Mouse (Mus musculus): ENCODE data around the gene Eef2kmt. TPM values are rescaled to one million over a fixed set of nuclear protein-coding genes. Genes with fewer than 3 reads are reported as not detected.
"Not testable (repeated sequence)": the region's sequence is repeated elsewhere in the genome, so short reads cannot be mapped to it uniquely, and the experiment has no call there.

Gene Eef2kmt
- polyA plus RNA-seq, 1 experiment from 2014 or later = 35.7 TPM

- Histone ChIP-seq H3K9me3 (ENCODE audit: control insufficient read depth, low read length) (no peaks in the 10 kb centered on the region), H3K4me3 (ENCODE audit: low read length) (peak overlapping the region; percentile 79), H3K27me3 (ENCODE audit: control insufficient read depth, insufficient read depth, low read length) (no peaks in the 10 kb centered on the region), H3K27ac (ENCODE audit: low read depth, low read length) (no peak overlapping the region; the same call in 1 of the 2 replicates), H3K36me3 (ENCODE audit: control insufficient read depth, insufficient read depth, low read length) (0 out of 2 replicates have a peak, but pooled peaks cover 3% of the 10 kb centered on the region), H3K4me2 (replicated peaks; ENCODE audit: low read depth, low read length) (peak overlapping the region; percentile 5), H3K9ac (ENCODE audit: low read depth, low read length) (no peak overlapping the region), H3K4me1 (ENCODE audit: control insufficient read depth, insufficient read depth, low read length) (no peaks in the 10 kb centered on the region)
- ATAC-seq (ENCODE audit: low FRiP score, low TSS enrichment) = peak; percentile 51; the same call in 1 of the 2 replicates
- WGBS = 72% methylated on average over 4 of the region's 4 CpGs
Observed at GRCm38 (mm10) chr16:5232982-5233381, 22.8 kb downstream of the Eef2kmt start.

GRCm38 (mm10) chr16:5228103-5228502 is 27.7 kb downstream of the Eef2kmt start:
- ATAC-seq (ENCODE audit: low FRiP score, low TSS enrichment); H3K4me3 ChIP-seq (ENCODE audit: low read length): not testable (repeated sequence)
- 51% methylated on average over 3 of the region's 3 CpGs for whole genome bisulfite sequencing

GRCm38 (mm10) chr16:5227501-5227900 is 28.3 kb downstream of the Eef2kmt start:
- not testable (repeated sequence) for H3K9me3 ChIP-seq (ENCODE audit: control insufficient read depth, low read length); H3K27me3 ChIP-seq (ENCODE audit: control insufficient read depth, insufficient read depth, low read length); ATAC-seq (ENCODE audit: low FRiP score, low TSS enrichment); H3K4me1 ChIP-seq (ENCODE audit: control insufficient read depth, insufficient read depth, low read length); H3K27ac ChIP-seq (ENCODE audit: low read depth, low read length); H3K9ac ChIP-seq (ENCODE audit: low read depth, low read length); H3K36me3 ChIP-seq (ENCODE audit: control insufficient read depth, insufficient read depth, low read length); H3K4me2 ChIP-seq (replicated peaks; ENCODE audit: low read depth, low read length); H3K4me3 ChIP-seq (ENCODE audit: low read length)
- WGBS = 74% methylated on average over 19 of the region's 19 CpGs

More at GRCm38 (mm10) chr16:5228103-5228502, 27.7 kb downstream of the Eef2kmt start:
- H3K4me2 ChIP-seq (replicated peaks; ENCODE audit: low read depth, low read length); H3K27me3 ChIP-seq (ENCODE audit: control insufficient read depth, insufficient read depth, low read length); H3K9me3 ChIP-seq (ENCODE audit: control insufficient read depth, low read length); H3K36me3 ChIP-seq (ENCODE audit: control insufficient read depth, insufficient read depth, low read length); H3K4me1 ChIP-seq (ENCODE audit: control insufficient read depth, insufficient read depth, low read length); H3K9ac ChIP-seq (ENCODE audit: low read depth, low read length); H3K27ac ChIP-seq (ENCODE audit: low read depth, low read length): not testable (repeated sequence)

- WGBS = 3% methylated on average over 1 of the region's 1 CpGs
- H3K9me3 ChIP-seq (ENCODE audit: control insufficient read depth, low read length); H3K36me3 ChIP-seq (ENCODE audit: control insufficient read depth, insufficient read depth, low read length); H3K4me2 ChIP-seq (replicated peaks; ENCODE audit: low read depth, low read length); H3K27me3 ChIP-seq (ENCODE audit: control insufficient read depth, insufficient read depth, low read length); H3K4me1 ChIP-seq (ENCODE audit: control insufficient read depth, insufficient read depth, low read length); ATAC-seq (ENCODE audit: low FRiP score, low TSS enrichment); H3K4me3 ChIP-seq (ENCODE audit: low read length); H3K27ac ChIP-seq (ENCODE audit: low read depth, low read length); H3K9ac ChIP-seq (ENCODE audit: low read depth, low read length): not testable (repeated sequence)
Observed at GRCm38 (mm10) chr16:5226534-5226933, 29.2 kb downstream of the Eef2kmt start.

- Histone ChIP-seq H3K9ac (ENCODE audit: low read depth, low read length) (no peak within 1 kb of the TSS), H3K4me1 (ENCODE audit: control insufficient read depth, insufficient read depth, low read length) (no peaks in the 10 kb centered on the region), H3K4me2 (replicated peaks; ENCODE audit: low read depth, low read length) (no peak within 1 kb of the TSS), H3K27me3 (ENCODE audit: control insufficient read depth, insufficient read depth, low read length) (no peaks in the 10 kb centered on the region), H3K4me3 (ENCODE audit: low read length) (no peak within 1 kb of the TSS), H3K36me3 (ENCODE audit: control insufficient read depth, insufficient read depth, low read length) (no peaks in the 10 kb centered on the region), H3K27ac (ENCODE audit: low read depth, low read length) (no peak within 1 kb of the TSS), H3K9me3 (ENCODE audit: control insufficient read depth, low read length) (no peaks in the 10 kb centered on the region)
- WGBS = 62% methylated on average over 6 of the region's 6 CpGs
- peak; percentile 39; the same call in 1 of the 2 replicates for ATAC-seq (ENCODE audit: low FRiP score, low TSS enrichment)
Observed at GRCm38 (mm10) chr16:5222140-5222539, 33.6 kb downstream of the Eef2kmt start, which contains the start of gene AU021092. AU021092 (minus strand) TSS chr16:5222299.

GRCm38 (mm10) chr16:5221403-5221802 is 34.4 kb downstream of the Eef2kmt start:
- Histone ChIP-seq H3K4me1 (ENCODE audit: control insufficient read depth, insufficient read depth, low read length) (no peaks in the 10 kb centered on the region), H3K4me3 (ENCODE audit: low read length) (no peak overlapping the region), H3K9ac (ENCODE audit: low read depth, low read length) (no peak overlapping the region), H3K36me3 (ENCODE audit: control insufficient read depth, insufficient read depth, low read length) (no peaks in the 10 kb centered on the region), H3K4me2 (replicated peaks; ENCODE audit: low read depth, low read length) (no peak overlapping the region), H3K27ac (ENCODE audit: low read depth, low read length) (no peak overlapping the region), H3K9me3 (ENCODE audit: control insufficient read depth, low read length) (no peaks in the 10 kb centered on the region), H3K27me3 (ENCODE audit: control insufficient read depth, insufficient read depth, low read length) (no peaks in the 10 kb centered on the region)
- no peak for ATAC-seq (ENCODE audit: low FRiP score, low TSS enrichment)
- WGBS = 58% methylated on average over 4 of the region's 4 CpGs

GRCm38 (mm10) chr16:5217341-5218133 is 38.2 kb downstream of the Eef2kmt start:
- ATAC-seq (ENCODE audit: low FRiP score, low TSS enrichment) = no peak
- WGBS = 64% methylated on average over 5 of the region's 5 CpGs
- H3K4me3 ChIP-seq (ENCODE audit: low read length) = no peak overlapping the region

GRCm38 (mm10) chr16:5216686-5217085 is 39.1 kb downstream of the Eef2kmt start:
- no peak for ATAC-seq (ENCODE audit: low FRiP score, low TSS enrichment)
- H3K9me3 ChIP-seq (ENCODE audit: control insufficient read depth, low read length) = no peaks in the 10 kb centered on the region
- no peak overlapping the region for H3K9ac ChIP-seq (ENCODE audit: low read depth, low read length)
- no peak overlapping the region for H3K27ac ChIP-seq (ENCODE audit: low read depth, low read length)
- WGBS = 58% methylated on average over 6 of the region's 6 CpGs
- H3K27me3 ChIP-seq (ENCODE audit: control insufficient read depth, insufficient read depth, low read length) = no peaks in the 10 kb centered on the region
- H3K4me1 ChIP-seq (ENCODE audit: control insufficient read depth, insufficient read depth, low read length) = no peaks in the 10 kb centered on the region
- no peak overlapping the region for H3K4me3 ChIP-seq (ENCODE audit: low read length)
- no peak overlapping the region for H3K4me2 ChIP-seq (replicated peaks; ENCODE audit: low read depth, low read length)
- no peaks in the 10 kb centered on the region for H3K36me3 ChIP-seq (ENCODE audit: control insufficient read depth, insufficient read depth, low read length)

More at GRCm38 (mm10) chr16:5217341-5218133, 38.2 kb downstream of the Eef2kmt start:
- Histone ChIP-seq H3K27me3 (ENCODE audit: control insufficient read depth, insufficient read depth, low read length) (no peaks in the 10 kb centered on the region), H3K4me2 (replicated peaks; ENCODE audit: low read depth, low read length) (no peak overlapping the region), H3K4me1 (ENCODE audit: control insufficient read depth, insufficient read depth, low read length) (no peaks in the 10 kb centered on the region), H3K36me3 (ENCODE audit: control insufficient read depth, insufficient read depth, low read length) (no peaks in the 10 kb centered on the region), H3K27ac (ENCODE audit: low read depth, low read length) (no peak overlapping the region), H3K9me3 (ENCODE audit: control insufficient read depth, low read length) (no peaks in the 10 kb centered on the region), H3K9ac (ENCODE audit: low read depth, low read length) (no peak overlapping the region)

GRCm38 (mm10) chr16:5214126-5214525 is 41.7 kb downstream of the Eef2kmt start:
- Histone ChIP-seq H3K36me3 (ENCODE audit: control insufficient read depth, insufficient read depth, low read length) (no peaks in the 10 kb centered on the region), H3K27ac (ENCODE audit: low read depth, low read length) (no peak overlapping the region), H3K4me1 (ENCODE audit: control insufficient read depth, insufficient read depth, low read length) (no peaks in the 10 kb centered on the region), H3K27me3 (ENCODE audit: control insufficient read depth, insufficient read depth, low read length) (no peaks in the 10 kb centered on the region), H3K4me2 (replicated peaks; ENCODE audit: low read depth, low read length) (no peak overlapping the region), H3K9ac (ENCODE audit: low read depth, low read length) (no peak overlapping the region), H3K4me3 (ENCODE audit: low read length) (no peak overlapping the region), H3K9me3 (ENCODE audit: control insufficient read depth, low read length) (no peaks in the 10 kb centered on the region)
- no peak for ATAC-seq (ENCODE audit: low FRiP score, low TSS enrichment)
- WGBS = 84% methylated on average over 2 of the region's 2 CpGs
